Mouse (Mus musculus): ENCODE data around the gene Kcnc3. TPM values are rescaled to one million over a fixed set of nuclear protein-coding genes. Genes with fewer than 3 reads are reported as not detected.

The Kcnc3 gene
- polyA plus RNA-seq, 1 experiment: 0.26 TPM

- Histone ChIP-seq H3K36me3 (ENCODE audit: control insufficient read depth, insufficient read depth) (no peaks in the 10 kb centered on the region), H3K27me3 (ENCODE audit: control insufficient read depth, insufficient read depth, insufficient read length) (peaks cover 33% of the 10 kb centered on the region), H3K79me3 (ENCODE audit: low read depth) (no peaks in the 10 kb centered on the region), H3ac (ENCODE audit: control insufficient read depth, insufficient read length, low read depth) (no peak overlapping the region), H3K79me2 (ENCODE audit: control insufficient read depth, insufficient read depth) (no peaks in the 10 kb centered on the region), H3K4me3 (ENCODE audit: insufficient read depth, poor library complexity, severe bottlenecking) (no peak overlapping the region)
- TF ChIP-seq MAX (IDR thresholded peaks at IDR 0.05) (no peak), USF1 (IDR thresholded peaks at IDR 0.05; ENCODE audit: low read depth) (no peak), CTCF (IDR thresholded peaks at IDR 0.05; ENCODE audit: control insufficient read depth, insufficient read depth, insufficient read length) (no peak), MYOG (IDR thresholded peaks at IDR 0.05; ENCODE audit: control insufficient read depth, extremely low read depth, insufficient read length) (no peak), CEBPB (IDR thresholded peaks at IDR 0.05; ENCODE audit: low read depth) (no peak), FOSL1 (IDR thresholded peaks at IDR 0.05; ENCODE audit: insufficient read depth, low read length, poor library complexity, severe bottlenecking) (no peak), MYOD1 (IDR thresholded peaks at IDR 0.05; ENCODE audit: control insufficient read depth, insufficient read length, low read depth) (no peak)
These were observed 54.8 kb downstream of the Kcnc3 start for GRCm38 (mm10) chr7:44645256-44645655.

DNA sequence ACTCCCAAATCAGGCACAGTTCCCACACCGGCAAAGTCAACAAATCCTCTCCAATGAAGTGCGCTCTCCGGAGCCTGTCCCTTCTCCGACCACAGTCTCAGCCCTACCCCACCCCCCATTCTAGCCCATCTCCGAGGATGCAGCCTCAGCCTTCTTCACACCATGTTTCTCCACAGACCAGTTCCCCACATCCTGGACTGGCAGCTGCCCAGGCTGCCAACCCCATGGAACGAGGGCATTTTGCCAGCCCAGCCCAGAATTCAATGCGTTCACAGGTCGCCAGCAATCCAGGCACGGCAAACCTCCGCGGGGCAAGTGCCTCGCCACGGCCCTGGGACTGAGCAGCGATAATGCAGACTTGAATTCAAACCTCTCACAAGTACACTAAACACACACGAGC is 55.5 kb downstream of the Kcnc3 start:
- no peak overlapping the region for H3ac ChIP-seq (ENCODE audit: control insufficient read depth, insufficient read length, low read depth)
- no peak for TF ChIP-seq FOSL1 (IDR thresholded peaks at IDR 0.05; ENCODE audit: insufficient read depth, low read length, poor library complexity, severe bottlenecking)
- TF ChIP-seq CEBPB (IDR thresholded peaks at IDR 0.05; ENCODE audit: low read depth): no peak
- no peak for TF ChIP-seq CTCF (IDR thresholded peaks at IDR 0.05; ENCODE audit: control insufficient read depth, insufficient read depth, insufficient read length)
- TF ChIP-seq USF1 (IDR thresholded peaks at IDR 0.05; ENCODE audit: low read depth): no peak
- no peak for TF ChIP-seq MYOD1 (IDR thresholded peaks at IDR 0.05; ENCODE audit: control insufficient read depth, insufficient read length, low read depth)
- no peak for TF ChIP-seq MYOG (IDR thresholded peaks at IDR 0.05; ENCODE audit: control insufficient read depth, extremely low read depth, insufficient read length)
- no peak for TF ChIP-seq MAX (IDR thresholded peaks at IDR 0.05)
- no peaks in the 10 kb centered on the region for H3K79me3 ChIP-seq (ENCODE audit: low read depth)
- no peaks in the 10 kb centered on the region for H3K79me2 ChIP-seq (ENCODE audit: control insufficient read depth, insufficient read depth)
- H3K4me3 ChIP-seq (ENCODE audit: insufficient read depth, poor library complexity, severe bottlenecking): no peak overlapping the region
- peaks cover 26% of the 10 kb centered on the region for H3K27me3 ChIP-seq (ENCODE audit: control insufficient read depth, insufficient read depth, insufficient read length)
- H3K36me3 ChIP-seq (ENCODE audit: control insufficient read depth, insufficient read depth): no peaks in the 10 kb centered on the region

GRCm38 (mm10) chr7:44647042-44647724 is 56.7 kb downstream of the Kcnc3 start:
- peak; percentile 68 for TF ChIP-seq CTCF (IDR thresholded peaks at IDR 0.05; ENCODE audit: control insufficient read depth, insufficient read depth, insufficient read length)
- no peak for TF ChIP-seq USF1 (IDR thresholded peaks at IDR 0.05; ENCODE audit: low read depth)
- Histone ChIP-seq H3K79me3 (ENCODE audit: low read depth) (no peaks in the 10 kb centered on the region), H3K36me3 (ENCODE audit: control insufficient read depth, insufficient read depth) (no peaks in the 10 kb centered on the region), H3ac (ENCODE audit: control insufficient read depth, insufficient read length, low read depth) (no peak overlapping the region), H3K27me3 (ENCODE audit: control insufficient read depth, insufficient read depth, insufficient read length) (peaks cover 19% of the 10 kb centered on the region), H3K4me3 (ENCODE audit: insufficient read depth, poor library complexity, severe bottlenecking) (no peak overlapping the region), H3K79me2 (ENCODE audit: control insufficient read depth, insufficient read depth) (no peaks in the 10 kb centered on the region)

DNA sequence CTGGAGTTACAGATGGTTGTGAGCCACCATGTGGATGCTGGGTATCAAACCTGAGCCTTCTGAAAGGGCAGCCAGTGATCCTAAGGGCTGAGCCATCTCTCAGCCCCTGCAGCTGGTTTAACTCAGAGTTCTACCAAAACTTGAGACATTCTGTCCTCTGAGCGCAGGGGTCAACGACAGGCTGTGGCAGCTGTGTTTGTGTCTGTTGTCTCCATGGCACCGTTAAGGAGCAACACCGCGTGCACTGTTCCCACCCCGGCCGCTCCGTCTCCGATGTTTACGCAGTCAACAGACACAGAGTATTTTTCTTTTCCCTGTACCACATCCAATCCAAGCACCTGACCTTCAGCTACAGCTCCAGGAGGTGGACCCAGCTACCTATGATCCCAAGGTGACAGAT is 57.3 kb downstream of the Kcnc3 start:
- TF ChIP-seq CEBPB (IDR thresholded peaks at IDR 0.05; ENCODE audit: low read depth) (no peak), USF1 (IDR thresholded peaks at IDR 0.05; ENCODE audit: low read depth) (no peak), MYOG (IDR thresholded peaks at IDR 0.05; ENCODE audit: control insufficient read depth, extremely low read depth, insufficient read length) (no peak), MYOD1 (IDR thresholded peaks at IDR 0.05; ENCODE audit: control insufficient read depth, insufficient read length, low read depth) (peak; percentile 38), FOSL1 (IDR thresholded peaks at IDR 0.05; ENCODE audit: insufficient read depth, low read length, poor library complexity, severe bottlenecking) (no peak)

DNA sequence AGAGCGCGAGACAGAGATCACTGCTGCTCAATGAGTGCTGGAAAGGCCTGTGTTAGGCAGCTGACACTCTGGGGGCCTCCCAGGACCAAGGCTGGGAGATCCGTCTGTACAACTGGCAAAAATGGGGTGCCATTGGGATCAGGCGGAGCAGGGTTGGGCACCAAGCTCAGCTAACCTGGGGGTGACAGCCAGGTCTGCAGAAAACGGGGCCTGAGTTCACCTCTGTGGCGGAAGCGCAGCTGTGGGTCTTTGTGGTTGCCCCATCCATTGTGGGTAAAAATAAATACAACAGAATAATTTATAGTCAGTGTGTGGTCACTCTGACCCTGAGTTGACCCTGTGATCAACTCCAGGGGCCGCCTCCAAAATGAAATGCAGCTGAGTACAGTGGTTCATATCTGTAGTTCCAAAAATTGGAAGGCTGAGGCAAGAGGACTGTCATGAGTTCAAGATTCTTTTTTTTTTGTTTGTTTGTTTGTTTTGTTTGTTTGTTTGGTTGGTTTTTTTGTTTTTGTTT is 58.7 kb downstream of the Kcnc3 start:
- no peaks in the 10 kb centered on the region for H3K79me3 ChIP-seq (ENCODE audit: low read depth)
- H3K36me3 ChIP-seq (ENCODE audit: control insufficient read depth, insufficient read depth): no peaks in the 10 kb centered on the region
- no peaks in the 10 kb centered on the region for H3K79me2 ChIP-seq (ENCODE audit: control insufficient read depth, insufficient read depth)
- peak overlapping the region; percentile 12 for H3ac ChIP-seq (ENCODE audit: control insufficient read depth, insufficient read length, low read depth)
- H3K4me3 ChIP-seq (ENCODE audit: insufficient read depth, poor library complexity, severe bottlenecking): no peak overlapping the region
- TF ChIP-seq MYOG (IDR thresholded peaks at IDR 0.05; ENCODE audit: control insufficient read depth, extremely low read depth, insufficient read length): no peak
- TF ChIP-seq MYOD1 (IDR thresholded peaks at IDR 0.05; ENCODE audit: control insufficient read depth, insufficient read length, low read depth): peak; percentile 42
- TF ChIP-seq CTCF (IDR thresholded peaks at IDR 0.05; ENCODE audit: control insufficient read depth, insufficient read depth, insufficient read length): no peak
- TF ChIP-seq USF1 (IDR thresholded peaks at IDR 0.05; ENCODE audit: low read depth): no peak
- peaks cover 13% of the 10 kb centered on the region for H3K27me3 ChIP-seq (ENCODE audit: control insufficient read depth, insufficient read depth, insufficient read length)

More for the DNA sequence above, 57.3 kb downstream of the Kcnc3 start:
- no peaks in the 10 kb centered on the region for H3K36me3 ChIP-seq (ENCODE audit: control insufficient read depth, insufficient read depth)
- no peaks in the 10 kb centered on the region for H3K79me3 ChIP-seq (ENCODE audit: low read depth)
- peaks cover 21% of the 10 kb centered on the region for H3K27me3 ChIP-seq (ENCODE audit: control insufficient read depth, insufficient read depth, insufficient read length)
- no peak overlapping the region for H3K4me3 ChIP-seq (ENCODE audit: insufficient read depth, poor library complexity, severe bottlenecking)
- H3K79me2 ChIP-seq (ENCODE audit: control insufficient read depth, insufficient read depth): no peaks in the 10 kb centered on the region
- no peak overlapping the region for H3ac ChIP-seq (ENCODE audit: control insufficient read depth, insufficient read length, low read depth)

GRCm38 (mm10) chr7:44649990-44650389 is 59.5 kb downstream of the Kcnc3 start:
- TF ChIP-seq MAX (IDR thresholded peaks at IDR 0.05) (no peak), CTCF (IDR thresholded peaks at IDR 0.05; ENCODE audit: control insufficient read depth, insufficient read depth, insufficient read length) (peak; percentile 66), USF1 (IDR thresholded peaks at IDR 0.05; ENCODE audit: low read depth) (peak; percentile 22)
- Histone ChIP-seq H3K79me2 (ENCODE audit: control insufficient read depth, insufficient read depth) (no peaks in the 10 kb centered on the region), H3K36me3 (ENCODE audit: control insufficient read depth, insufficient read depth) (no peaks in the 10 kb centered on the region), H3ac (ENCODE audit: control insufficient read depth, insufficient read length, low read depth) (no peak overlapping the region), H3K79me3 (ENCODE audit: low read depth) (no peaks in the 10 kb centered on the region), H3K4me3 (ENCODE audit: insufficient read depth, poor library complexity, severe bottlenecking) (no peak overlapping the region), H3K27me3 (ENCODE audit: control insufficient read depth, insufficient read depth, insufficient read length) (peaks cover 10% of the 10 kb centered on the region)

Data from C2C12 (cell line).